Mouse (Mus musculus) T-cell, adult 66 days (primary cell): Measurements from ENCODE around the gene C1qtnf3. TPM values are rescaled to one million over a fixed set of nuclear protein-coding genes. Genes with fewer than 3 reads are reported as not detected.

ENCODE experiments used
- total RNA-seq, 2 experiments: library from RNA; stranded (reverse); gene quantifications; 3 replicates in 1 of 2; 4 replicates in 1 of 2; pipeline ENCODE4 v1.2.4; 2023

C1qtnf3 gene
- total RNA-seq, result not detected

GRCm38 (mm10) chr15:10951951-10952759, at the start of gene C1qtnf3:
Gene C1qtnf3 (plus strand): TSS chr15:10952332.

GRCm38 (mm10) chr15:10981377-10982063, 29.4 kb downstream of the C1qtnf3 start, which contains the start of gene Amacr:
Gene Amacr (plus strand): TSS chr15:10981756.

GRCm38 (mm10) chr15:11000421-11000820, 48.3 kb downstream of the C1qtnf3 start, which contains the start of gene Slc45a2:
Gene Slc45a2 (plus strand): TSS chr15:11000721.

Other genes starting within 250 kb of the C1qtnf3 start
- gene Rai14, start 237.7 kb upstream of the C1qtnf3 start, total RNA-seq, result under 1 TPM; 0.12 to 0.38 TPM
- gene Amacr, start 29.4 kb downstream of the C1qtnf3 start, total RNA-seq, result 1 to 10 TPM; 3.5 to 3.9 TPM
- gene Slc45a2, start 48.4 kb downstream of the C1qtnf3 start, total RNA-seq, result under 1 TPM in 1 of 2 experiments, not detected in 1; 0.18 TPM
- not detected for gene Rxfp3, start 85.7 kb downstream of the C1qtnf3 start, total RNA-seq
- gene Adamts12, start 112.5 kb downstream of the C1qtnf3 start, total RNA-seq, result not detected